Mouse (Mus musculus) cerebellum, adult 11 months (tissue): ENCODE measurements at regions not wholly inside any gene's neighbourhood (a gene's known extent, or its start where the extent isn't known, plus 50 kb on each side); places are given as distances from the start of the nearest gene placed in this dataset.

Experiments
- DNase-seq: peaks from one replicate; pipeline ENCODE4 v3.0.0; 2022

- DNase-seq = no peak
These were observed 147.5 kb upstream of the Mrps10 start for GRCm38 (mm10) chr17:47221068-47221796.

- DNase-seq = no peak
These were observed 148.8 kb upstream of the Mrps10 start for GRCm38 (mm10) chr17:47219846-47220245.

- DNase-seq = no peak
These were observed 152.2 kb upstream of the Mrps10 start for GRCm38 (mm10) chr17:47216490-47216889.

- DNase-seq = no peak
These were observed 152.8 kb upstream of the Mrps10 start for GRCm38 (mm10) chr17:47215841-47216240.

- no peak for DNase-seq
These were observed 154.6 kb upstream of the Mrps10 start for GRCm38 (mm10) chr17:47214111-47214510.

- no peak for DNase-seq
These were observed 158.1 kb upstream of the Mrps10 start for GRCm38 (mm10) chr17:47210441-47211196.

GRCm38 (mm10) chr17:47208886-47209585, 159.7 kb upstream of the Mrps10 start:
- no peak for DNase-seq

GRCm38 (mm10) chr17:47207471-47207870, 161.2 kb upstream of the Mrps10 start:
- no peak for DNase-seq

- DNase-seq = no peak
These were observed 164.1 kb upstream of the Mrps10 start for GRCm38 (mm10) chr17:47204470-47205162.

GRCm38 (mm10) chr17:47199206-47199605, 169.5 kb upstream of the Mrps10 start:
- no peak for DNase-seq

GRCm38 (mm10) chr17:47197957-47198356, 170.7 kb upstream of the Mrps10 start:
- DNase-seq = no peak

- DNase-seq = no peak
These were observed 171.7 kb upstream of the Mrps10 start for GRCm38 (mm10) chr17:47196992-47197391.

GRCm38 (mm10) chr17:47195981-47196380, 172.7 kb upstream of the Mrps10 start:
- no peak for DNase-seq

GRCm38 (mm10) chr17:47194463-47195012, 174.1 kb upstream of the Mrps10 start:
- DNase-seq = no peak

GRCm38 (mm10) chr17:47191416-47191815, 177.3 kb upstream of the Mrps10 start:
- no peak for DNase-seq

GRCm38 (mm10) chr17:47189770-47190169, 178.9 kb upstream of the Mrps10 start:
- DNase-seq = no peak

GRCm38 (mm10) chr17:47184148-47184547, 173.8 kb upstream of the Ubr2 start:
- no peak for DNase-seq

GRCm38 (mm10) chr17:47182118-47182517, 171.8 kb upstream of the Ubr2 start:
- no peak for DNase-seq

GRCm38 (mm10) chr17:47179410-47179809, 169.1 kb upstream of the Ubr2 start:
- no peak for DNase-seq

- DNase-seq = no peak
These were observed 168.3 kb upstream of the Ubr2 start for GRCm38 (mm10) chr17:47178705-47179104.

- DNase-seq = no peak
These were observed 167.4 kb upstream of the Ubr2 start for GRCm38 (mm10) chr17:47177671-47178246.

GRCm38 (mm10) chr17:47176328-47176727, 166.0 kb upstream of the Ubr2 start:
- no peak for DNase-seq
